Mouse (Mus musculus) heart, embryonic 15.5 days (tissue): ENCODE data around the gene Abcb4. TPM values are rescaled to one million over a fixed set of nuclear protein-coding genes. Genes with fewer than 3 reads are reported as not detected.
"Not testable (repeated sequence)": the region's sequence is repeated elsewhere in the genome, so short reads cannot be mapped to it uniquely, and the experiment has no call there.

Source experiments
- ATAC-seq: fragments of 200-750 bp; cut with Nextera tagmentation; replicated peaks from 2 replicates; pipeline ENCODE4 v1.8.0; 2017; ENCODE audit warnings: low read depth, moderate TSS enrichment; ENCODE audit not compliant: insufficient number of reproducible peaks, insufficient read depth, low FRiP score
- H3K27ac ChIP-seq: fragments of 300-500 bp; sonication (generic); 2 replicates; pipeline ENCODE4 v1.5.1; 2015; ENCODE audit warnings: mild to moderate bottlenecking, inconsistent platforms
- H3K27me3 ChIP-seq: fragments of 300-500 bp; sonication (generic); 2 replicates; pipeline ENCODE4 v1.6.1; 2015; ENCODE audit warnings: inconsistent platforms
- H3K36me3 ChIP-seq: fragments of 300-500 bp; sonication (generic); 2 replicates; pipeline ENCODE4 v1.6.1; 2015; ENCODE audit warnings: mild to moderate bottlenecking, inconsistent platforms
- H3K4me1 ChIP-seq: fragments of 300-500 bp; sonication (generic); replicated peaks from 2 replicates; pipeline ENCODE4 v1.6.1; 2015; ENCODE audit warnings: inconsistent platforms
- H3K4me2 ChIP-seq: fragments of 300-500 bp; sonication (generic); 2 replicates; pipeline ENCODE4 v1.6.1; 2015; ENCODE audit warnings: inconsistent platforms, mild to moderate bottlenecking, moderate library complexity
- H3K4me3 ChIP-seq: fragments of 300-500 bp; sonication (generic); 2 replicates; pipeline ENCODE4 v1.5.1; 2015; ENCODE audit warnings: mild to moderate bottlenecking, inconsistent platforms
- H3K9ac ChIP-seq: fragments of 300-500 bp; sonication (generic); 2 replicates; pipeline ENCODE4 v1.6.1; 2015; ENCODE audit warnings: mild to moderate bottlenecking, inconsistent platforms
- H3K9me3 ChIP-seq: fragments of 300-500 bp; sonication (generic); replicated peaks from 2 replicates; pipeline ENCODE4 v1.6.1; 2016; ENCODE audit warnings: inconsistent platforms
- WGBS: fragments of 180-500 bp; shearing (Covaris S2); methylation state at CpG from one replicate; pipeline ENCODE4 v1.1.7; 2015; ENCODE audit warnings: mixed read lengths; 5-methylcytosine and 5-hydroxymethylcytosine counted together
- polyA plus RNA-seq: library from polyadenylated mRNA; unstranded; fragments of >200 nt; fragmentation: Nextera tagmentation; extraction: Ambion mirVana; gene quantifications from 2 replicates; pipeline ENCODE4 v1.2.1, GENCODE M21; 2015

The Abcb4 gene
- polyA plus RNA-seq: 0.45 and 0.55 TPM in 2 replicates

- under 1% methylated on average over 64 of the region's 65 CpGs for WGBS
These were observed at the start of gene Abcb4 for GRCm38 (mm10) chr5:8893300-8894103. Abcb4 (plus strand) TSS chr5:8893717.

GRCm38 (mm10) chr5:8848607-8849575, 44.6 kb upstream of the Abcb4 start:
- not testable (repeated sequence) for H3K36me3 ChIP-seq, H3K4me1 ChIP-seq, H3K4me2 ChIP-seq, ATAC-seq, H3K27me3 ChIP-seq, H3K9ac ChIP-seq, H3K4me3 ChIP-seq, H3K9me3 ChIP-seq, H3K27ac ChIP-seq
- 61% methylated on average over 7 of the region's 9 CpGs for WGBS

More at GRCm38 (mm10) chr5:8893300-8894103, at the start of gene Abcb4:
- Histone ChIP-seq H3K4me1 (peaks cover 7% of the 10 kb centered on the region), H3K4me3 (peak within 1 kb of the TSS; percentile 58), H3K27me3 (peaks cover 13% of the 10 kb centered on the region; the same call in 1 of the 2 replicates), H3K27ac (no peak within 1 kb of the TSS), H3K36me3 (no peaks in the 10 kb centered on the region), H3K9ac (peak within 1 kb of the TSS; percentile 48), H3K9me3 (no peaks in the 10 kb centered on the region), H3K4me2 (peak within 1 kb of the TSS; percentile 95)
- peak; percentile 69 for ATAC-seq

- H3K9ac ChIP-seq: no peak overlapping the region
- no peaks in the 10 kb centered on the region for H3K27me3 ChIP-seq
- no peaks in the 10 kb centered on the region for H3K36me3 ChIP-seq
- H3K4me2 ChIP-seq: no peak overlapping the region
- H3K9me3 ChIP-seq: no peaks in the 10 kb centered on the region
- no peaks in the 10 kb centered on the region for H3K4me1 ChIP-seq
- no peak overlapping the region for H3K27ac ChIP-seq
- H3K4me3 ChIP-seq: no peak overlapping the region
- no peak for ATAC-seq
- WGBS: 65% methylated on average over 4 of the region's 4 CpGs
These were observed 42.7 kb upstream of the Abcb4 start for GRCm38 (mm10) chr5:8850851-8851250.

GRCm38 (mm10) chr5:8857201-8857600, 36.3 kb upstream of the Abcb4 start:
- Histone ChIP-seq H3K9ac (no peak overlapping the region), H3K9me3 (no peaks in the 10 kb centered on the region), H3K27me3 (no peaks in the 10 kb centered on the region), H3K4me2 (no peak overlapping the region), H3K4me3 (no peak overlapping the region), H3K36me3 (no peaks in the 10 kb centered on the region), H3K27ac (no peak overlapping the region), H3K4me1 (no peaks in the 10 kb centered on the region)
- WGBS: 72% methylated on average over 6 of the region's 6 CpGs
- no peak for ATAC-seq

- no peak overlapping the region for H3K27ac ChIP-seq
- no peak overlapping the region for H3K4me2 ChIP-seq
- WGBS: 65% methylated on average over 1 of the region's 1 CpGs
- no peak for ATAC-seq
- no peak overlapping the region for H3K4me3 ChIP-seq
- H3K4me1 ChIP-seq: no peaks in the 10 kb centered on the region
- H3K27me3 ChIP-seq: no peaks in the 10 kb centered on the region
- no peaks in the 10 kb centered on the region for H3K9me3 ChIP-seq
- no peak overlapping the region for H3K9ac ChIP-seq
- no peaks in the 10 kb centered on the region for H3K36me3 ChIP-seq
These were observed 31.7 kb upstream of the Abcb4 start for GRCm38 (mm10) chr5:8861811-8862210.

GRCm38 (mm10) chr5:8863580-8864337, 29.8 kb upstream of the Abcb4 start:
- no peaks in the 10 kb centered on the region for H3K36me3 ChIP-seq
- no peak overlapping the region for H3K9ac ChIP-seq
- WGBS: 54% methylated on average over 14 of the region's 14 CpGs
- no peaks in the 10 kb centered on the region for H3K9me3 ChIP-seq
- H3K27me3 ChIP-seq: no peaks in the 10 kb centered on the region
- H3K27ac ChIP-seq: no peak overlapping the region; the same call in 1 of the 2 replicates
- H3K4me1 ChIP-seq: no peaks in the 10 kb centered on the region
- H3K4me3 ChIP-seq: no peak overlapping the region
- H3K4me2 ChIP-seq: no peak overlapping the region
- ATAC-seq: no peak

- H3K4me1 ChIP-seq, ATAC-seq, H3K9me3 ChIP-seq, H3K4me2 ChIP-seq, H3K27ac ChIP-seq, H3K4me3 ChIP-seq, H3K27me3 ChIP-seq, H3K9ac ChIP-seq, H3K36me3 ChIP-seq: not testable (repeated sequence)
- 92% methylated on average over 11 of the region's 11 CpGs for WGBS
These were observed 27.9 kb upstream of the Abcb4 start for GRCm38 (mm10) chr5:8865630-8866029.

GRCm38 (mm10) chr5:8866366-8866765, 27.2 kb upstream of the Abcb4 start:
- Histone ChIP-seq H3K4me2 (no peak overlapping the region), H3K4me3 (no peak overlapping the region), H3K36me3 (no peaks in the 10 kb centered on the region), H3K4me1 (no peaks in the 10 kb centered on the region), H3K9ac (no peak overlapping the region), H3K9me3 (no peaks in the 10 kb centered on the region), H3K27ac (no peak overlapping the region), H3K27me3 (no peaks in the 10 kb centered on the region)
- ATAC-seq: no peak
- 86% methylated on average over 5 of the region's 5 CpGs for WGBS

GRCm38 (mm10) chr5:8868019-8868418, 25.5 kb upstream of the Abcb4 start:
- Histone ChIP-seq H3K4me2 (no peak overlapping the region), H3K9ac (no peak overlapping the region), H3K36me3 (no peaks in the 10 kb centered on the region), H3K4me1 (no peaks in the 10 kb centered on the region), H3K9me3 (no peaks in the 10 kb centered on the region), H3K4me3 (no peak overlapping the region), H3K27ac (no peak overlapping the region), H3K27me3 (no peaks in the 10 kb centered on the region)
- WGBS: 15% methylated on average over 1 of the region's 1 CpGs
- no peak for ATAC-seq

- Histone ChIP-seq H3K4me1 (no peaks in the 10 kb centered on the region), H3K9me3 (no peaks in the 10 kb centered on the region), H3K4me2 (no peak overlapping the region), H3K36me3 (no peaks in the 10 kb centered on the region), H3K27me3 (no peaks in the 10 kb centered on the region), H3K27ac (no peak overlapping the region), H3K4me3 (no peak overlapping the region), H3K9ac (no peak overlapping the region)
- no peak for ATAC-seq
- 79% methylated on average over 6 of the region's 6 CpGs for WGBS
These were observed 20.3 kb upstream of the Abcb4 start for GRCm38 (mm10) chr5:8872979-8873915.
